Mouse (Mus musculus) midbrain, postnatal 0 days (tissue): Measurements from ENCODE around the gene Med17. TPM values are rescaled to one million over a fixed set of nuclear protein-coding genes. Genes with fewer than 3 reads are reported as not detected.
"Not testable (repeated sequence)": the region's sequence is repeated elsewhere in the genome, so short reads cannot be mapped to it uniquely, and the experiment has no call there.

Experiments used
- ATAC-seq: fragments of 200-750 bp; cut with Nextera tagmentation; 2 replicates; pipeline ENCODE4 v1.8.0; 2017; ENCODE audit warnings: moderate number of reproducible peaks, mild to moderate bottlenecking, moderate TSS enrichment, moderate library complexity; ENCODE audit not compliant: low FRiP score
- DNase-seq: peaks from one replicate; pipeline ENCODE4 v3.0.0-alpha.2; 2015; ENCODE audit warnings: low spot score
- H3K27ac ChIP-seq: fragments of 300-500 bp; sonication (generic); 2 replicates; pipeline ENCODE4 v1.5.1; 2014; ENCODE audit warnings: low read depth, mild to moderate bottlenecking, low read length, mixed read lengths
- H3K27me3 ChIP-seq: fragments of 300-500 bp; sonication (generic); 2 replicates; pipeline ENCODE4 v1.6.1; 2014; ENCODE audit warnings: low read length, control low read depth, mixed read lengths; ENCODE audit not compliant: insufficient read depth
- H3K36me3 ChIP-seq: fragments of 300-500 bp; sonication (generic); 2 replicates; pipeline ENCODE4 v1.6.1; 2014; ENCODE audit warnings: low read length, control low read depth, mixed read lengths; ENCODE audit not compliant: insufficient read depth
- H3K4me1 ChIP-seq: fragments of 300-500 bp; sonication (generic); 2 replicates; pipeline ENCODE4 v1.6.1; 2014; ENCODE audit warnings: mild to moderate bottlenecking, control low read depth, antibody characterized with exemption, low read length, mixed read lengths; ENCODE audit not compliant: insufficient read depth
- H3K4me2 ChIP-seq: fragments of 300-500 bp; sonication (generic); 2 replicates; pipeline ENCODE4 v1.6.1; 2014; ENCODE audit warnings: low read depth, mild to moderate bottlenecking, low read length, mixed read lengths; ENCODE audit not compliant: poor library complexity, severe bottlenecking
- H3K4me3 ChIP-seq: fragments of 300-500 bp; sonication (generic); 2 replicates; pipeline ENCODE4 v1.5.1; 2014; ENCODE audit warnings: low read depth, mild to moderate bottlenecking, low read length, moderate library complexity
- H3K9ac ChIP-seq: fragments of 300-500 bp; sonication (generic); replicated peaks from 2 replicates; pipeline ENCODE4 v1.6.1; 2014; ENCODE audit warnings: mild to moderate bottlenecking, low read length, moderate library complexity, mixed read lengths; ENCODE audit not compliant: poor library complexity, severe bottlenecking
- H3K9me3 ChIP-seq: fragments of 300-500 bp; sonication (generic); 2 replicates; pipeline ENCODE4 v1.6.1; 2016; ENCODE audit warnings: low read length, control low read depth
- CTCF ChIP-seq: IDR thresholded peaks from 2 replicates; pipeline ENCODE4 v1.5.1; 2016; ENCODE audit warnings: antibody characterized with exemption, mild to moderate bottlenecking
- WGBS: fragments of 180-500 bp; shearing (Covaris S2); extraction: QIAGEN DNeasy Blood & Tissue Kit; methylation state at CpG from one replicate; pipeline ENCODE4 v1.1.7; 2014; 5-methylcytosine and 5-hydroxymethylcytosine counted together
- polyA plus RNA-seq: library from polyadenylated mRNA; unstranded; fragments of >200 nt; fragmentation: Nextera tagmentation; extraction: Ambion mirVana; gene quantifications from 2 replicates; pipeline ENCODE4 v1.2.1, GENCODE M21; 2015
- total RNA-seq: library from RNA; depleted of rRNA; stranded (reverse); fragments of >200 nt; gene quantifications from 2 replicates; pipeline ENCODE4 v1.2.3, GENCODE M21; 2014

Gene Med17
- total and polyA plus RNA-seq, 2 experiments from 2014 or later: 19.4 to 28.6 TPM

- no peaks in the 10 kb centered on the region for H3K9me3 ChIP-seq
- peaks cover 10% of the 10 kb centered on the region; the same call in 1 of the 2 replicates for H3K4me1 ChIP-seq
- H3K36me3 ChIP-seq: peaks cover 13% of the 10 kb centered on the region
- ATAC-seq: peak; percentile 87
- no peaks in the 10 kb centered on the region for H3K27me3 ChIP-seq
- H3K9ac ChIP-seq: peak within 1 kb of the TSS; percentile 90
- peak; percentile 12; the same call in 1 of the 2 replicates for TF ChIP-seq CTCF
- H3K27ac ChIP-seq: peak within 1 kb of the TSS; percentile 88
- peak within 1 kb of the TSS; percentile 71 for H3K4me2 ChIP-seq
- peak; percentile 60 for DNase-seq
- 1% methylated on average over 35 of the region's 35 CpGs for WGBS
- peak within 1 kb of the TSS; percentile 80 for H3K4me3 ChIP-seq
Measured at GRCm38 (mm10) chr9:15306398-15307119, 26.8 kb upstream of the Med17 start, which contains the start of gene 4931406C07Rik. Gene 4931406C07Rik, minus strand, starts transcription at chr9:15306448.

- H3K4me1 ChIP-seq: peaks cover 12% of the 10 kb centered on the region; the same call in 1 of the 2 replicates
- ATAC-seq (peak; percentile 99), DNase-seq (peak; percentile 95)
- H3K27ac ChIP-seq: peak within 1 kb of the TSS; percentile 88
- H3K36me3 ChIP-seq: peaks cover 13% of the 10 kb centered on the region
- H3K4me2 ChIP-seq: peak within 1 kb of the TSS; percentile 71
- 15% methylated on average over 44 of the region's 45 CpGs for WGBS
- H3K27me3 ChIP-seq: no peaks in the 10 kb centered on the region
- H3K4me3 ChIP-seq: peak within 1 kb of the TSS; percentile 80
- peak within 1 kb of the TSS; percentile 90 for H3K9ac ChIP-seq
- H3K9me3 ChIP-seq: no peaks in the 10 kb centered on the region
- TF ChIP-seq CTCF: no peak
Measured at GRCm38 (mm10) chr9:15305503-15306397, 26.0 kb upstream of the Med17 start, which contains the start of gene Taf1d. Gene Taf1d, plus strand, starts transcription at chr9:15306214.

DNA sequence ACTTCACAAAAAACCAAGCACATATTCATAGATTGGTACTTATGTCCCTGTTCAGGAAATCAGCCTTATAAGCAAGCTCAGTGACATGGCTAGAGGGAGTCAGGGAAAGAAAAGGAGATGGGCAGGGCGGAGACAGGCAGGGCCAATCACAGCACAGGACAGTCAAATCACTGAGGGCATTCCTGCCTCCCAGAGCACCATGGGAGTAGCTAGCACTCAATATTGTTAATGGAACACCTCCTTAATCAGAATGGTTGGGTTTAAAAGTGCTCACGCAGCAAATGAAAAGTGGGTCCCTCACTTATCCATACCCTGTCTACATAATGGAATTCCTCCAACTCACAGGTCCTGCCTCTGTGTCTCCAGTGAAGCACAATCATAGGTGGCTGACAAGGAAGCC lies 23.1 kb upstream of the Med17 start:
- Histone ChIP-seq H3K9ac (no peak overlapping the region), H3K4me3 (no peak overlapping the region), H3K4me1 (peaks cover 12% of the 10 kb centered on the region; the same call in 1 of the 2 replicates), H3K9me3 (no peaks in the 10 kb centered on the region), H3K4me2 (no peak overlapping the region), H3K27ac (no peak overlapping the region), H3K27me3 (no peaks in the 10 kb centered on the region), H3K36me3 (no peaks in the 10 kb centered on the region)
- WGBS: 54% methylated on average over 2 of the region's 2 CpGs
- TF ChIP-seq CTCF: no peak
- ATAC-seq (no peak), DNase-seq (no peak)

- H3K4me1 ChIP-seq, H3K4me3 ChIP-seq, H3K9me3 ChIP-seq, H3K9ac ChIP-seq, ATAC-seq, DNase-seq, H3K36me3 ChIP-seq, H3K27ac ChIP-seq, H3K4me2 ChIP-seq, H3K27me3 ChIP-seq: not testable (repeated sequence)
- peak; percentile 35 for TF ChIP-seq CTCF
- WGBS: 78% methylated on average over 6 of the region's 6 CpGs
Measured at GRCm38 (mm10) chr9:15302006-15302405, 22.3 kb upstream of the Med17 start.

DNA sequence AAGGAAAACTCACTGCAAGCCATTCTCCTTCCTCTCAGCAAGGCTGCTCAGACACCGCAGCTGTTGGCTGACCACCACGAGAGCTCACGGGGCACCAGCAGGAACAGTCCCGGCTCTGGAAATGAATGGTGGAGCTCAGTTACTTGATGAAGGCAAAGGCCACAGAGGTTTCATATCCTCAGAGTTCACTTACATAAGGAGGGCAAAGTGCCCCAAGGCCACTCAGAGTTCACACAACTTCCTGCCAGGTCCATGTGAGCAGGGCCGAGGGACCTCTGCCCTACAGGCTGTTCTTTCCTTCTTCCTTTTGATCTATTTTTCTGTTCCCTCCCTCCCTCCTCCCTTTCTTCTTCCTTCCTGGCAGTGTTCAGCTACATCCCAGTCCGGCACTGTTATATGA lies 21.7 kb upstream of the Med17 start:
- 49% methylated on average over 6 of the region's 6 CpGs for WGBS
- DNase-seq (no peak), ATAC-seq (no peak)
- no peak overlapping the region for H3K4me2 ChIP-seq
- H3K9me3 ChIP-seq: no peaks in the 10 kb centered on the region
- no peaks in the 10 kb centered on the region for H3K27me3 ChIP-seq
- H3K4me3 ChIP-seq: no peak overlapping the region
- no peak for TF ChIP-seq CTCF
- no peak overlapping the region for H3K27ac ChIP-seq
- peaks cover 7% of the 10 kb centered on the region; the same call in 1 of the 2 replicates for H3K4me1 ChIP-seq
- H3K9ac ChIP-seq: no peak overlapping the region
- peaks cover 4% of the 10 kb centered on the region; the same call in 1 of the 2 replicates for H3K36me3 ChIP-seq
